Mouse (Mus musculus): Measurements from ENCODE around the gene Reln.

Reln gene

DNA sequence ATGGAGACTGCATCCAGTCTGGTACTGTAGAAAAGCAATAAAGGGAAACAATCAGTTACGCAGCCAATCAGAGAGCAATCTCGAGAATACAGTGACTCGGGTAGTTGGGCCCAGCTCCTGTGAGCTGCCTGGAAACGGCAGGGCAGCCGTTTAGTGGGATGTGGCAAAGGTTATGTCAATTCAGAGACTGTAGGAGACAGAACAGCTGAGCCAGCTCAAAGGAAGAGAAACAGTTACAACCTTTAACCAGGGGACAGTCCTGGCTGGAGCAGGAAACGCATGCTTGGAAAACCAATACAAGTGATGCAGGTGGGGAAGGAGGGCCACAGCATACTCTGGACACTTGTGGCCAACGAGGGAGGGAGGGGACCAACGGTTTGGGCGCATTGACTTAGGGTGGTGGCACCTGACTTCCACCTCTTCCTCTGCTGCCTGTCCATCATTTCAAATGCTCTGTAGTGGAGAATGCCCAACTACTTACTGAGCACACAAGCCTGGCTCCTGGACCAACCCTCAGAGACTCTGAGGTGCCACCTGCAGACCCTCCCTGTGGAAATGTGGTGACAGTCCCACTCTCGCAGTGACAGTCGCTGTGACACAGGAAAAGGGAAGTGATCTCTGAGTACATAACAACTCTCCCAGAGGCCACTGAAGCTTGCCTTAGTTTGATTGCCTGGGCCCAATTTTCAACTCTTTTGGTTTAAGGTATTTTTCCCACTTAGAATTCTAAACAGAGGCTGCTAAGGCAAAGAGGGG lies 337.0 kb downstream of the Reln start:
- DNase-seq (ENCODE audit: low spot score in 2 of 2), result no peak

DNA sequence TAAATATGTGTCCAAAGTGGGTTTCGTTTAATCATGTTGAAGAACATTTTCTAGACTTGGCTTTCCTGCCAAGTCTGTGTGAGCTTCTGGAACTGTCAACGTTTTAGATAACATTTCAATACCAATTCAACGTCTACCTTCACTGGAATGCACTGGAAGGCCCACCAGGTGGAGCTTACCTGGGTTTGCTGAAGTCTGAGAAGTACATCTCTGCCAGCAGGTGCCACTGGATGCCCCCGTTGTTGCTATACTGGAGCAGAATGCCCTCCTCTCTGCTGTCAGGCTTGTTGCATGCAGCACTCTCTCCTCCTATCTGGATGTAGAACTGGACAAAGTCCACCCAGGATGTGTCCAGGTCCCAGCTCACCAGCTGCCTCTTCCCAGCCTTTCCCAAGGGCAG lies 340.6 kb downstream of the Reln start:
- DNase-seq (ENCODE audit: low spot score in 2 of 2), result no peak

DNA sequence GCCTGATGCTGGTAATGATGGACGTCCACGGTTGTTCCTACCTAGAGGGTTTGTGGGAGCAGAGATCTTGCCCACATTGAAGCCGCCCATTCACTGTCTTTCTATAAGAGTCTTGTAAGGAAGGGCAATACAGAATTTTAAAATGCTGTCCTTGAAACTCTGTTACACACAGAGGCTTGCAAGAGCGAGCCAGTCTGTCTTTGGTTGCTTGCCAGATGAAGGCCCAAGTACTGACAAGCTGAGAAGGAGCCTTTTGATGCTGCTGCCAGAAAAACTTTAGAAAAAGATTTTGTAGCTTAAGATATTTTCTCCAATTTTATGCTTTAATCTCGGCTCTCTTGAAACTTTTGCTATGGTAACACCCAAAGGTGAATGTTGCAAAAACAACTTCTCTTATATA lies 356.8 kb downstream of the Reln start:
- DNase-seq (ENCODE audit: low spot score in 2 of 2), result no peak

DNA sequence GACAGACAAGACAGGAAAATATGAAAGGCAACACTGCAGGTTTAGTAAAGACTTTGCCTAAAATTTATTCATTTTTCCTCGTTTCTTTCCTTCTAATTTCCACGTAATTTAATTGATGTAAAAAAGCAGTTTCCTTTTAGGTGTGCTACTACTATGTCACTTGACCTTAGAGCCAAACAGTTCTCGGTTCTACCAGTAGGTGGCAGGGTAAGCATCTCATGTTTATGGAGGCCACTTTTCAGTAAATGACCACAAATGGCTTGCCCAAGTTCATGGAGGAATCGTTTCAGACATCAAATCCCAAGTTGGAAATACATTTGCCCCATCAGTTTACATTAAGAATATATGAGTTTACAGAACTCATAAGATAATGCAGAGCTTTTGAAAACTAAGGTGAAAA lies 358.2 kb downstream of the Reln start:
- peak; percentile 27 to 34 for DNase-seq (ENCODE audit: low spot score in 2 of 2)

DNA sequence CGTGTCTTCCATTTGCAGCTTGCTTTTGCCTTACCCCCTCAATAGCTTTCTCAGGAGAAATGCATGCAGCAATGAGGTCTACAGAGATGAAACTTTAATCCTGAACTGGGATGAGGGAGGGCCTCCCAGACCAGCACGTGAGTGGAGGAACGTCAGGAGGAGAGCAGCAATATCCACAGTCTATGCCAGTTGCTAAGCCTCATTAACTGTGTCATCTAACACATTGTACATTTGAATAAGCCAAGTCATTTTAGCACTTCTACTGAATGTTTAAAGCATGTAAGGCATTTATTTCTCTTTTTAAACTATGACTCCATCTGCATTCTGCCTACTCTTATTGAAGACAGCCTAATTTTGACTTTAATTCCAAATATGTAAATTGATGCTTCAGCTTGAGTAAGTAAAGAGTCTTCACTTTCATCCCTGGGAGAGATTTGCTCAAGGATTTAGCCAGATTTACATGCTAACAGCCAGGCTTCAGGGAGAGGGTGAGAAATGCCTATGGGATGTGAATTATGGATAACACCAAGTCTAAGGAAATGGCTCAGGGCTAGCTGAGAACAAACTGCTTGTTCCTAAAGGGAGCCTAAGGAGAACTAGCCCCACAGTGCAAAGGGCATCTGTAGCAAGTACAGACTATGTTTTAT lies 361.4 kb downstream of the Reln start:
- no peak for DNase-seq (ENCODE audit: low spot score in 2 of 2)

DNA sequence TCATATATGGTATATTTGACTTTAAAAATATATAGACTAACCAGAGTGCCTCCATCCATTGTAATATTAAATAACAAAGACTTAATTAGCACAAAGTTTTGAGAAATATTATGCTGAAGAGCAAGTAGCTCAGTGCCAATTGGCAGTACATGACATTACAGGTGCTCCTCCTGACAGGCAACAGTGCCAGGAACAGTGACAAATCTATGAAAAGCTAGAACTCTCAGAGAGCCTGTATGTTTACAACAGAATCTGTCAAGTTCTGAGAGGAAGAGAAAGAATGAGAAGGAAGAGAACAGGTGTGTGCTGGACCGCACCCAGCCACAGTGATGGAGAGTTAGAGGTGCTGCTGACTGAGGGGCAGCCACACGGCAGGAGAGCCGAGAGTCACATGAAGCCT lies 363.3 kb downstream of the Reln start:
- no peak for DNase-seq (ENCODE audit: low spot score in 2 of 2)

DNA sequence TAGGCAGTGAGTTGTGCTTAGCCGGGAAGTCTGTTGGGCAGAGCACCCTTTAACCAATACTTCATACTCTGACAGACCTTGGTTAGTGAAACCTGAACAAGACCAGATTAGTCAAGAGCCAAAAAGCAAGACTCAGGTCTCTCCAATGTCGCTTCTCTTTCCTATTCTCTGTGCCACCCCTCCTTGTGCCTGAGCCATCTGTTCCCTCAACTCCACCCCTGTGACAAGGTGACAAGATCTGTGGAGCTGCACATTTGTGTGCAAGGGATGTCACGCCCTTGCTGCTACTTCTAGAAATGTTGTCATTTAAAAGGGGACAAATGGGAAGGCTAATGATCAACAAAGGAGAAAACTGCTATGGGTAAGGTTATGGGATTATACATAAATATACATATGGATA lies 364.0 kb downstream of the Reln start:
- no peak for DNase-seq (ENCODE audit: low spot score in 2 of 2)

DNA sequence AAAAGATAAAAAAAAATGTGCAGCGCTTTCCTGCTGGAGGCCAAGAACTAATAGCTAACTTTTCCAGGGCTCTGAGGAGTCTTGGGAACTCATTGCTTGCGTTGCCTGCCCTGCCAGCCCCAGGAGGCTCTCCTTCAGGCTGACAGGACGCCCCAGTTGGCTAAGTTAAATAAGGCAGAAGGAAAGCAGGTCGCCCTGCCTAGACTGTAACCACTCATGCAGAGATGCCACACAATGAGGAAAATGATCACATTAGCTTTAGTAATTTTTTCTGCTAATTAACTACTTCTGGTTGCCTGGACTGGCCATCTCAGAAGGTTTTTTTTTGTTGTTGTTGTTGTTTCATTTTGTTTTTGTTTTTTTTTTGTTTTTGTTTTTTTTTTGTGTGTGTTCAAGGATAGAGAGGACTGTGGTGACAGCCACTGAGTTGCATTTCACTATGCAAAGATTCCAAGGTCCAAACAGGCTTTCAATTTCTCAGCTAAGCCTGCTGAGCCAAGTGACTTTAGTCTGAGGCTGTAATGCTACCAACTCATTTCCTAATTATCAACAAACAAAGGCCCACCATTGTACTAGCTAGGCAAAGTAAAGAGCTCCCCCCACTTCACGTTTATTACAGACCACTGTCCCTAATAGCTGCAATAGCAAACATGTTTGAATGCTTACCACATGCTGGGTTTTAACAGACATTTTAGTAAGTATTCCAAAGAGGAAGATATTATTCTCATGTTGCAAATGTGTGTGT lies 371.1 kb downstream of the Reln start:
- DNase-seq (ENCODE audit: low spot score in 2 of 2), result no peak

DNA sequence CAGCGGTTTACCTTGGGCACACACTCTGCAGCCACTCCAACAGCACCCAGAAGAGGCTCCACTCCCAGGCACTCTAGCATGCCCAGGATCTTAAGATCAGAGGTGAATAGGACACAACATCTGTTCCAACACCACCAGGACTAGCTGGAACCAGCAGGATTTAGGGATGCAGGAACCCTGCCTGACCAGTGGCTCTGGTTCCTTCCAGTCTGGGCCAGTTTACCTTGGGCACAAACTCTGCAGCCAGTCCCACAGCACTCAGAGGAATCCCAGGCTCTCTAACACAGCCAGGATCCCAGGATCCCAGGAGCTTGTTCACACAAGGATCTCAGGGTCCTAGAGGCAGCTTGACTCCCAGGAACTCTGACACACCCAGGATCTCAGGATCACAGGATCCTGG lies 382.7 kb downstream of the Reln start:
- no peak for DNase-seq (ENCODE audit: low spot score in 2 of 2)

DNA sequence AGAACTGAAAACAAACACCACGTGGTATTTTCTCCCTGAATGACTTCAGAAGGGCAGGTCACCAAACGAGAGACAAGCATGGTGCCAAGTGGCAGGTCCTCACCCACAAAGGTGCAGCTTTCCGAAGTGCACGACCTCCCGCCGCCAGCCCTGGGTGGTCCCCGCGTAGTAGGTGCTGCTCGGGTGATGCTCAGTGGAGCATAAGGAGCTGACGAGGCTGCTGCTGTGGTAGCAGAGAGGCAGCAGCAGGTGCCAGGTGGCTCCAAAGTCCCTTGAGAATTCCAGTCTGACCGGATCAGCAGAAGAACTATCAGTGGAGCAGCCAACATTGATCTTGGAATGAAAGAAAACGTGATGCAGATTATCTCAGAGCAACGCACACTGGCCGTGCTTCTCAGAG lies 384.4 kb downstream of the Reln start:
- DNase-seq (ENCODE audit: low spot score in 2 of 2), result no peak

DNA sequence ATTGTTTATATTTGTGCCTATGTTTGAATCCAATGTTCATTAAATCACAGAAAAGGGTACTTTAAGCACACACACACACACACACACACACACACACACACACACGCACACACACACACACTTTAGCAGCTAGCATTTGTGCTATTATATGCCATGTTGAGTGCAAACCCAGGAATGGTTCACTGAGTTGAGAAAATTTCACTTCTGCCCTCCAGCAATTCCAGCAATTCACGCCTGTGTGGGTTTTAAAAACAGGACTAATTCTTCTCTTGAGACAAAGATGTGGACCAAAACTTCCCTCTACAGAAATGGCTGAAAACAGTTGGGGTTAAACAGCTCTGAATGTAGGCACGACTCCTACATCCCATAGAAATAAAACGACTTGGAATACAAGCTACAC lies 386.9 kb downstream of the Reln start:
- no peak for DNase-seq (ENCODE audit: low spot score in 2 of 2)

DNA sequence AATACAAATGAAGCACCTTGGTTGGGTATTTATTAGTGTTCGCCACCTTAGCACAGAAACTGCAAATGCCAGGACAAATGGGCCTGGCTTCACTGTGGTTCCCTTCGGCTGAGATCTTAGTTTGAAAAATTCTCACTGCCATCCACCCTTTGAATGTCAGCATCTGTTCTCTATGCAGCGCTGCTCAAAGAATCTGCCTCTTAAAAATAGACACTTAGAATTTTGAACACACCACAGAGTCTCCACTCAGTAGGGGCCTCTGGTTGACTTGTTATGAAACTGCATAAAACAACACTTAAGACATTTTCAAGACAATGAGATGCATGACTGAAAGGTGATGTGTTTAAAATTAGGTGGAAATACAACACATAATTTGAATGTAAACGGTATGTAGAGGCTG lies 387.4 kb downstream of the Reln start:
- no peak for DNase-seq (ENCODE audit: low spot score in 2 of 2)

DNA sequence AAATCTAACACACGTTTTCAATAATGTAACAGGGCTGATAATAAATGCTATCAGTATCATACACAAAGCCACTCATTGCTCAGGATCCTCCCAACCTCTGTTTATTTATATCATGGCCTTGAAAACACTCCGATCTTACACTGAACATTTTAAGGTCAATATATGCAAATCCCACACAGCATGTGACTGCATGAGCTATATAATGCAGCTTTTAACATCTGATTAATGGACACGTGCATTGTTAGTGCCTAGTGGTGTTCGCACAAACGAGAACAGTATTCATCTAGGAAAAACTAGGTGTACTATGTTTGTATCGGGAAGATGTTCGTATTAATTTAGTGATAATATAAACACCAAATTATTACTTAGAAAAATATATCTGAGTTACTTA lies 395.0 kb downstream of the Reln start:
- DNase-seq (ENCODE audit: low spot score in 2 of 2), result no peak

DNA sequence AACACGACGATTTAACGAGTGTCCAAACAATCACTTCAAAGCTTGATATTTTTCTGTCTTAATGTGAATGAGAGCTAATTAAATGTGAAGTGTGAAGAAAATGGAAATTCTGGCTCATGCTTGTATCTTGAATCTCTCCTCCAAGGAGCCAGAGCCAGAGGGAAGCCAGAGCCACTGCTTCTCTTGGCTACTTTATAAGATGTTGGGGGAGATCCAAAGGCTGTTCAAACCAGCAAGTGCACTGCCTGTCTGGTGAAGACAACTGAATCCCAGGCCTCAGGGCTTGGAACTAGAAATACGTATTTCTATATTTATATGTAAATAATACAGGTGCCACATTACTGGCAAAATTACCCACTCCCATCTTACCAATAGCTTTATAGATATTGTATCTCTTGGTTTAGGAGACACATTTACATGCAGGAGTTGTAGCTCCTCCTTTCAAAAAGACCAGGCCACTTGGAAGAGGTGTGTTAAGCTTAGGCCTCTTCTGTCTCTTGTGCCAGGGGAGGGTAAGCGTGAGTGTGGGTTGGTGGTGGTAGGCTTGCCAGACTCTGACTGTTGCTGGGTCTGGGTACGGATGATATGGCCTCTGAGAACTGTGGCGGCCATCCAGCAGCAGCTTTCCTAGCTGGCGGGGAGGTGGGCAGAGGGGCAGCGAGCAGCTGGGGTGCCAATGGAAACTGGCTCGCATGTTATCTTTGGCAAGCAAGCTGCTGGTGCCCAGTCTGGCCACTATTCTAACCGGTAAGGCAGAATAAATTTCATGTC lies 395.6 kb downstream of the Reln start:
- DNase-seq (ENCODE audit: low spot score in 2 of 2), result no peak

DNA sequence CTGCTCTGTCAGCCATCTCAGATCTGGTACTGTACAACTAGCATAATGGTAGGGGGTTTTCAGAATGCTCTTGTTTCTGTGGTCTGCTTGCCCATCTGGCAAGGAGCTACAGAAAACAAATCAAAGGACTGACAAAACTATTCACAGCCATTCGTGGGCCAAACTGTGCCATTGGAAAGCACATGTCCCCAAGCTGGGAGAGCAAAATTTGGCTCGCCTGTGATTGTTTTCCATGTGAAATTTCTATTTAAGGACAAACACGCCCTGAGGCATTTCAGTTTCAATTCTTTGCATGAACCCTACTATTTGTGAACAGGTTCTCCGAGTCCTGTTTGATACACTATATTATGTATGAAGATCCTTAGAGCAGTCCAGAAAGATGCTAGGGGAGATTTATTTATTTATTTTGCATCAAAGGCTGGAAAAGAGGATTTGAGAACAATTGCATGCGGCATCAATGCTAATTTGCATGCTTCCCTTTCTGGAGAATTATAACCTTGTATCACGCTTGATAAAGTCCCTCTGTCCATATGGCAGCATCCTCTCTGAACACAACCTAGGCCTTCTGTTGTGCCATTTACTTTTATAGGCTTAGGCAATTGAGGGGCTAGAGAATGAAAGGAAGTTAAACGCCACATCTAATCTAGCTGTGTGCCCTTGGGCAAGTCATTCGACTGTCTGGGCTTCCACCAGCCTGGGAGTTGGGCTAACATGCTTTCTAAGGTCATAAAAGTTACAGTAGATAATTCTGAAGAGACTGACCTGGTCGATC lies 396.7 kb downstream of the Reln start:
- no peak for DNase-seq (ENCODE audit: low spot score in 2 of 2)

DNA sequence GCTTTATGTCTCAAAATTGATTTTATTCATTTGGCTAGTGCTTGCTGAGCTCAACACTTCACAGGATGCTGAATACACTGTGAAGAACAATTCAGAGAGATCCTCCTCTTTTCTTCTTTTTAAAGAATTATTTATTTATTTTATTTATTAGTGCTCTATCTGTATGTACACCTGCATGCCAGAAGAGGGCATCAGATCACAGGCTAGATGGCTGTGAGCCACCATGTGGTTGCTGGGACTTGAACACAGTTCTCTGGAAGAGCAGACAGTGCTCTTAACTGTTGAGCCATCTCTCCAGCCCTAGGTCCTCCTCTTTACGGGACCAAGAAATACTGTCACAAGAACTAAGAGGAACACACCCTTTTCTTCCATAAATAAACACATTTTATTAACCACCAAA lies 399.9 kb downstream of the Reln start:
- DNase-seq (ENCODE audit: low spot score in 2 of 2), result no peak

DNA sequence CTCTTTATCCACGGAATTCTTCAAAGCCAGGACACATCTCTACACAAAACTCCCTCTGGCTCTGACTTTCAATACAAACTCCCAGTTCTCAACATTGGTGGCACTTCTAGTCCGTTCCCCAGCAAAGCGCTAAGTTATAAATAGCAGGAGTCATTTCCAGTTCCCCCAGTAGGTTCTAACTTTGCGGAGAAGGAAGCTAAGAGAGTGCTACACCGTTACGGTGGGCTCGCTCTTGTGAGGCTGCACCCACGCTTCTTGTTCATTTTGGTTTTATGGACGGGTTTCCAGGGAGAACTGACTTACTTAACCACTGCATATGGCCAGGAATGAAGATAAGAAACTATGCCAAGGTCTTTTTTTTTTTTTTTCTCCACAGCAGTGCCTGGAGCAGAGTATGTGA lies 405.1 kb downstream of the Reln start:
- no peak for DNase-seq (ENCODE audit: low spot score in 2 of 2)

DNA sequence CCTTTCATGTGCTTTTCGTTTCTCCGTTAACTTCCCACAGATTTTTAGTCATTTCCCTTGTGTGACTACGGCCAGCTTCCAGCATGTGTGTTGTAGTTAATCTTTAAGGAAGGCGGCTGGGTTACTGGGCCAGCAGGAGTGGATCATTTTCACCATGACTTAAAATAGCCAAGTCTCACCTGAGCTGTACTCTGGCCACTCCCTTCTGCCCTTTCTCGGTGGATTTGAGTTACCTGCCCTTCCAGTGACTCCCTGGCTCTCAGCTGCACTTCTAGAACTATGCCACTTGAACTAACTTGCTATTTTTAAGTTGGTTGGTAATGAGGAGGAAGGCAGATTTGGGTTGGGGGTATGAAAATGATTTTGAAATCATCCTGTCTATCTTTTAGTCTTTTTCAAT lies 406.4 kb downstream of the Reln start:
- no peak for DNase-seq (ENCODE audit: low spot score in 2 of 2)

DNA sequence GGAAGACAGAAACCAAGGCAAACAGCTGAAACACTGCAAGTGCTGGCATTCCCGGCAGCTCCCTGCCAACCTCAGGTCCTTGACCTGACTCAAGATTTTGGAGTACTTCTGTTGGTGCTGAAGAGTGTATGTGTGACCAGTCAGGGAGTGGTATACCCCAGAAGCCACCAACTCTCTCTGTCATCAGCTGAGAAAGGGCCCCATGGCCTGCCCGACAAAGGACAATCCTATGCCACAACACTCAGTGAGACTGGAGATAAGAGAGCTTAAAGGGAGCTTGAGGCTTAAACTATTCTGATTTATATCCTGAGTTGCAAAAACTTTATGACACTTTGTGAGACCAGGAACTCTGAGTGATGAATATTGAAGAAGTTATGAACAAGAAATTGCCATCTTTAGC lies 407.9 kb downstream of the Reln start:
- DNase-seq (ENCODE audit: low spot score in 2 of 2), result no peak

DNA sequence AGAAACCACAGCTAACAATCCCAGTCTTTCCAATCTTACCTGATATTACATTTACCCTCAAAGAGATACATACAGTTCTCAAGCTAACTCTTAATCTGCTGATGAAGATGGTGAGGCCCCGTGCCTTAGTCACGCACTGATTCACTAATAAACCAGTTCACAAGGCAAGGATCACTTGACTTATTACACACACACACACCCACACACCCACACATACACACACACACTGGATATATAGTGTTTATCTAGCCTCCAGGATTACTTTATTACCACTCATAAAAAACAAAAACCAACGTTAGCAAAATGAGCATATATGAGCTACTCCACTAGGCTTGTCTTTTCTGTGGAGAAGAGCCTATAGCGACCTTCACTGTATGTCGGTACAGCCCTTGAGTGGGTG lies 408.4 kb downstream of the Reln start:
- no peak for DNase-seq (ENCODE audit: low spot score in 2 of 2)

DNA sequence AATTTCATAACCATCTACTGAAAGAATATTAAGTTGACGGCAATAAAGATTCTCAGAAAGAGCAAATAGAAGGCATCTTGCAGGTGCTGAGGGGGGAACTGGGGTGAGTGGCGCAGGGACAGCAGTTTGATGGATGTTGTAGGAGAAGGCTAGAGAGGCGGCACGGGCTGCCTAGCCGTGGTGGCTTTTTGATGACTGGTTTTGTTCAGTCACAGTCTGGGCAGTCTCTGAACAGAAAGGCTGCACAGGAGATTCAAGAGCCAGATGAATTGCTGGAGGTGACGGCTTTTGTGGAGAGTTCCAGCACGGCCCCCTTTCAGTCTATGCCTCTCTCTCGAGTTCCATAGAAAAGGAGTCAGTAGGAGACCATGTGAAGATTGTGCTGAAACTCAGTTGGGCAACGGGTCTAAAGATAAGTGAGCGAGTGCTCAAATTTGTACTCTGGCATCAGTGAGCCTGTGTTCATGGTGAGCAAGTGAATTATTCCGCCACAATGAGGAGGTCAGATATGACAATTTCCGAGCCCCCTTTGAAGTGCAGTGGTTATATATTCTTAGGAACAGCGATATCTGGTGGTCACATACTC lies 409.6 kb downstream of the Reln start:
- no peak for DNase-seq (ENCODE audit: low spot score in 2 of 2)
